Mouse (Mus musculus) frontal cortex, postnatal 25 days (tissue): Measurements from ENCODE around the gene Ttll7.
A peak's percentile ranks its signal among the peaks of the same experiment; 100 is the strongest.

Source experiments
- DNase-seq, 2 experiments: peaks; one replicate each; pipeline ENCODE4 v3.0.0; 2022; ENCODE audit warnings: low spot score in 2 of 2

The Ttll7 gene

GRCm38 (mm10) chr3:146851966-146852891 is at the start of gene Ttll7:
Ttll7 (plus strand) TSS chr3:146852367.
- DNase-seq = peak; percentile 78 to 86

GRCm38 (mm10) chr3:146812041-146812878 is 39.9 kb upstream of the Ttll7 start:
- DNase-seq = peak in 1 of 2 experiments; percentile 4

- peak; percentile 85 to 86 for DNase-seq
Measured at GRCm38 (mm10) chr3:146812901-146813393, 39.2 kb upstream of the Ttll7 start, which contains the start of gene Prkacb. Prkacb (minus strand) TSS chr3:146812990.

- DNase-seq = no peak
Measured at GRCm38 (mm10) chr3:146813624-146814023, 38.5 kb upstream of the Ttll7 start.

GRCm38 (mm10) chr3:146820718-146821117 is 31.4 kb upstream of the Ttll7 start:
- no peak for DNase-seq

GRCm38 (mm10) chr3:146842766-146843165 is 9.4 kb upstream of the Ttll7 start:
- no peak for DNase-seq

- DNase-seq = no peak
Measured at GRCm38 (mm10) chr3:146843470-146843869, 8.7 kb upstream of the Ttll7 start.

GRCm38 (mm10) chr3:146846237-146846636 is 5.9 kb upstream of the Ttll7 start:
- no peak for DNase-seq

- no peak for DNase-seq
Measured at GRCm38 (mm10) chr3:146848112-146848511, 4.1 kb upstream of the Ttll7 start.

GRCm38 (mm10) chr3:146849360-146849759 is 2.8 kb upstream of the Ttll7 start:
- no peak for DNase-seq

GRCm38 (mm10) chr3:146854473-146855087 is 2.4 kb downstream of the Ttll7 start:
- DNase-seq = no peak

GRCm38 (mm10) chr3:146857373-146857772 is 5.2 kb downstream of the Ttll7 start:
- DNase-seq = no peak

GRCm38 (mm10) chr3:146860308-146860707 is 8.1 kb downstream of the Ttll7 start:
- DNase-seq = no peak

- no peak for DNase-seq
Measured at GRCm38 (mm10) chr3:146866563-146866962, 14.4 kb downstream of the Ttll7 start.

- DNase-seq = no peak
Measured at GRCm38 (mm10) chr3:146871954-146872353, 19.8 kb downstream of the Ttll7 start.

- no peak for DNase-seq
Measured at GRCm38 (mm10) chr3:146875929-146876328, 23.8 kb downstream of the Ttll7 start.

- DNase-seq = no peak
Measured at GRCm38 (mm10) chr3:146893931-146894330, 41.8 kb downstream of the Ttll7 start.

- no peak for DNase-seq
Measured at GRCm38 (mm10) chr3:146896581-146896980, 44.4 kb downstream of the Ttll7 start.

GRCm38 (mm10) chr3:146900094-146900493 is 47.9 kb downstream of the Ttll7 start:
- no peak for DNase-seq

GRCm38 (mm10) chr3:146901729-146902128 is 49.6 kb downstream of the Ttll7 start:
- no peak for DNase-seq

GRCm38 (mm10) chr3:146905606-146906005 is 53.4 kb downstream of the Ttll7 start:
- no peak for DNase-seq

- no peak for DNase-seq
Measured at GRCm38 (mm10) chr3:146908922-146909321, 56.8 kb downstream of the Ttll7 start.
